Mouse (Mus musculus): ENCODE data around the gene Gm18336. TPM values are rescaled to one million over a fixed set of nuclear protein-coding genes. Genes with fewer than 3 reads are reported as not detected.

Gm18336 gene
- polyA plus RNA-seq, 1 experiment from 2014 or later = 0.09 TPM

GRCm38 (mm10) chrX:73396446-73396845 is 2.1 kb downstream of the Gm18336 start:
- 92% methylated on average over 1 of the region's 1 CpGs for WGBS
- Histone ChIP-seq H3K4me1 (ENCODE audit: control insufficient read depth, insufficient read depth, low read depth, low read length) (no peaks in the 10 kb centered on the region), H3K27ac (ENCODE audit: low read depth, low read length) (no peak overlapping the region), H3K9me3 (ENCODE audit: control insufficient read depth, low read length) (no peaks in the 10 kb centered on the region), H3K4me2 (ENCODE audit: low read length) (no peak overlapping the region), H3K9ac (ENCODE audit: low read depth, low read length) (no peak overlapping the region), H3K4me3 (ENCODE audit: low read length) (no peak overlapping the region), H3K36me3 (ENCODE audit: control insufficient read depth, insufficient read depth, low read length) (no peaks in the 10 kb centered on the region), H3K27me3 (replicated peaks; ENCODE audit: control insufficient read depth, insufficient read depth, low read length) (no peaks in the 10 kb centered on the region)
- ATAC-seq = no peak

GRCm38 (mm10) chrX:73391481-73391880 is 7.1 kb downstream of the Gm18336 start:
- Histone ChIP-seq H3K27ac (ENCODE audit: low read depth, low read length) (no peak overlapping the region), H3K4me3 (ENCODE audit: low read length) (no peak overlapping the region), H3K4me2 (ENCODE audit: low read length) (no peak overlapping the region), H3K36me3 (ENCODE audit: control insufficient read depth, insufficient read depth, low read length) (no peaks in the 10 kb centered on the region), H3K4me1 (ENCODE audit: control insufficient read depth, insufficient read depth, low read depth, low read length) (no peaks in the 10 kb centered on the region), H3K9ac (ENCODE audit: low read depth, low read length) (no peak overlapping the region), H3K9me3 (ENCODE audit: control insufficient read depth, low read length) (no peaks in the 10 kb centered on the region), H3K27me3 (replicated peaks; ENCODE audit: control insufficient read depth, insufficient read depth, low read length) (no peaks in the 10 kb centered on the region)
- WGBS = 82% methylated on average over 4 of the region's 4 CpGs
- no peak for ATAC-seq

GRCm38 (mm10) chrX:73384924-73385323 is 13.6 kb downstream of the Gm18336 start:
- H3K4me2 ChIP-seq (ENCODE audit: low read length) = no peak overlapping the region
- no peaks in the 10 kb centered on the region for H3K36me3 ChIP-seq (ENCODE audit: control insufficient read depth, insufficient read depth, low read length)
- no peaks in the 10 kb centered on the region for H3K27me3 ChIP-seq (replicated peaks; ENCODE audit: control insufficient read depth, insufficient read depth, low read length)
- no peak overlapping the region for H3K9ac ChIP-seq (ENCODE audit: low read depth, low read length)
- no peak overlapping the region for H3K4me3 ChIP-seq (ENCODE audit: low read length)
- H3K4me1 ChIP-seq (ENCODE audit: control insufficient read depth, insufficient read depth, low read depth, low read length) = no peaks in the 10 kb centered on the region
- WGBS = 32% methylated on average over 1 of the region's 1 CpGs
- 0 out of 2 replicates have a peak, but pooled peaks have one; percentile 14 for ATAC-seq
- H3K9me3 ChIP-seq (ENCODE audit: control insufficient read depth, low read length) = no peaks in the 10 kb centered on the region
- H3K27ac ChIP-seq (ENCODE audit: low read depth, low read length) = no peak overlapping the region

- Histone ChIP-seq H3K4me2 (ENCODE audit: low read length) (no peak overlapping the region), H3K4me1 (ENCODE audit: control insufficient read depth, insufficient read depth, low read depth, low read length) (no peaks in the 10 kb centered on the region), H3K27ac (ENCODE audit: low read depth, low read length) (no peak overlapping the region), H3K9me3 (ENCODE audit: control insufficient read depth, low read length) (no peaks in the 10 kb centered on the region), H3K27me3 (replicated peaks; ENCODE audit: control insufficient read depth, insufficient read depth, low read length) (no peaks in the 10 kb centered on the region), H3K4me3 (ENCODE audit: low read length) (no peak overlapping the region), H3K36me3 (ENCODE audit: control insufficient read depth, insufficient read depth, low read length) (no peaks in the 10 kb centered on the region), H3K9ac (ENCODE audit: low read depth, low read length) (no peak overlapping the region)
- WGBS = 42% methylated on average over 6 of the region's 6 CpGs
- peak; percentile 80 for ATAC-seq
These were observed 14.1 kb downstream of the Gm18336 start for GRCm38 (mm10) chrX:73384419-73384818.

- ATAC-seq = no peak
- no peaks in the 10 kb centered on the region for H3K9me3 ChIP-seq (ENCODE audit: control insufficient read depth, low read length)
- no peaks in the 10 kb centered on the region for H3K4me1 ChIP-seq (ENCODE audit: control insufficient read depth, insufficient read depth, low read depth, low read length)
- H3K9ac ChIP-seq (ENCODE audit: low read depth, low read length) = no peak overlapping the region
- no peaks in the 10 kb centered on the region for H3K36me3 ChIP-seq (ENCODE audit: control insufficient read depth, insufficient read depth, low read length)
- no peak overlapping the region for H3K4me3 ChIP-seq (ENCODE audit: low read length)
- no peaks in the 10 kb centered on the region for H3K27me3 ChIP-seq (replicated peaks; ENCODE audit: control insufficient read depth, insufficient read depth, low read length)
- H3K27ac ChIP-seq (ENCODE audit: low read depth, low read length) = no peak overlapping the region
- H3K4me2 ChIP-seq (ENCODE audit: low read length) = no peak overlapping the region
These were observed 35.2 kb downstream of the Gm18336 start for GRCm38 (mm10) chrX:73363291-73363690.

GRCm38 (mm10) chrX:73356719-73357118 is 41.8 kb downstream of the Gm18336 start:
- WGBS = 83% methylated on average over 1 of the region's 1 CpGs
- no peaks in the 10 kb centered on the region for H3K4me1 ChIP-seq (ENCODE audit: control insufficient read depth, insufficient read depth, low read depth, low read length)
- no peak overlapping the region for H3K4me3 ChIP-seq (ENCODE audit: low read length)
- no peak overlapping the region for H3K4me2 ChIP-seq (ENCODE audit: low read length)
- H3K36me3 ChIP-seq (ENCODE audit: control insufficient read depth, insufficient read depth, low read length) = peaks cover 23% of the 10 kb centered on the region
- no peak overlapping the region for H3K27ac ChIP-seq (ENCODE audit: low read depth, low read length)
- H3K9me3 ChIP-seq (ENCODE audit: control insufficient read depth, low read length) = peaks cover 9% of the 10 kb centered on the region; the same call in 1 of the 2 replicates
- H3K27me3 ChIP-seq (replicated peaks; ENCODE audit: control insufficient read depth, insufficient read depth, low read length) = no peaks in the 10 kb centered on the region
- H3K9ac ChIP-seq (ENCODE audit: low read depth, low read length) = no peak overlapping the region
- no peak for ATAC-seq

GRCm38 (mm10) chrX:73356163-73356562 is 42.4 kb downstream of the Gm18336 start:
- H3K9me3 ChIP-seq (ENCODE audit: control insufficient read depth, low read length) = peaks cover 9% of the 10 kb centered on the region; the same call in 1 of the 2 replicates
- H3K4me3 ChIP-seq (ENCODE audit: low read length) = no peak overlapping the region
- H3K4me2 ChIP-seq (ENCODE audit: low read length) = no peak overlapping the region
- H3K9ac ChIP-seq (ENCODE audit: low read depth, low read length) = no peak overlapping the region
- H3K27ac ChIP-seq (ENCODE audit: low read depth, low read length) = no peak overlapping the region
- H3K27me3 ChIP-seq (replicated peaks; ENCODE audit: control insufficient read depth, insufficient read depth, low read length) = no peaks in the 10 kb centered on the region
- H3K36me3 ChIP-seq (ENCODE audit: control insufficient read depth, insufficient read depth, low read length) = peaks cover 23% of the 10 kb centered on the region
- H3K4me1 ChIP-seq (ENCODE audit: control insufficient read depth, insufficient read depth, low read depth, low read length) = no peaks in the 10 kb centered on the region
- 91% methylated on average over 2 of the region's 2 CpGs for WGBS
- no peak for ATAC-seq

Other genes with a start within 250 kb of the Gm18336 start
- not detected in 2 replicates for gene Xlr5b, start 249.9 kb downstream of the Gm18336 start, polyA plus RNA-seq (2015; fragmentation: Nextera tagmentation; extraction: Ambion mirVana)
- 0.38 and 1.0 TPM in 2 replicates for gene DXBay18, start 249.3 kb downstream of the Gm18336 start, polyA plus RNA-seq (2015; fragmentation: Nextera tagmentation; extraction: Ambion mirVana)
- not detected in 2 replicates for gene Spin2d, start 221.7 kb downstream of the Gm18336 start, polyA plus RNA-seq (2015; fragmentation: Nextera tagmentation; extraction: Ambion mirVana)
- 12.7 and 16.0 TPM in 2 replicates for gene Xlr3b, start 206.5 kb downstream of the Gm18336 start, polyA plus RNA-seq (2015; fragmentation: Nextera tagmentation; extraction: Ambion mirVana)
- gene Xlr4b, start 184.4 kb downstream of the Gm18336 start, polyA plus RNA-seq (2015; fragmentation: Nextera tagmentation; extraction: Ambion mirVana) = 0.66 and 0.75 TPM in 2 replicates
- gene F8a, start 170.4 kb downstream of the Gm18336 start, polyA plus RNA-seq (2015; fragmentation: Nextera tagmentation; extraction: Ambion mirVana) = 33.0 and 34.3 TPM in 2 replicates
- not detected in 2 replicates for gene Xlr4c, start 155.6 kb downstream of the Gm18336 start, polyA plus RNA-seq (2015; fragmentation: Nextera tagmentation; extraction: Ambion mirVana)
- gene Xlr3c, start 133.3 kb downstream of the Gm18336 start, polyA plus RNA-seq (2015; fragmentation: Nextera tagmentation; extraction: Ambion mirVana) = 0.11 TPM in 1 of 2 replicates, not detected in the other
- not detected in 2 replicates for gene Xlr5a, start 105.8 kb downstream of the Gm18336 start, polyA plus RNA-seq (2015; fragmentation: Nextera tagmentation; extraction: Ambion mirVana)
- not detected in 2 replicates for gene Xlr5c, start 105.8 kb downstream of the Gm18336 start, polyA plus RNA-seq (2015; fragmentation: Nextera tagmentation; extraction: Ambion mirVana)
- not detected in 2 replicates for gene Gm45015, start 61.9 kb downstream of the Gm18336 start, polyA plus RNA-seq (2015; fragmentation: Nextera tagmentation; extraction: Ambion mirVana)
- 8.4 and 12.5 TPM in 2 replicates for gene Zfp275, start 56.1 kb downstream of the Gm18336 start, polyA plus RNA-seq (2015; fragmentation: Nextera tagmentation; extraction: Ambion mirVana)
- gene Zfp92, start 12.4 kb upstream of the Gm18336 start, polyA plus RNA-seq (2015; fragmentation: Nextera tagmentation; extraction: Ambion mirVana) = 1.7 and 1.9 TPM in 2 replicates
- not detected in 2 replicates for gene Trex2, start 36.6 kb upstream of the Gm18336 start, polyA plus RNA-seq (2015; fragmentation: Nextera tagmentation; extraction: Ambion mirVana)
- gene Haus7, start 60.3 kb upstream of the Gm18336 start, polyA plus RNA-seq (2015; fragmentation: Nextera tagmentation; extraction: Ambion mirVana) = 68.4 and 70.7 TPM in 2 replicates
- 23.2 and 40.9 TPM in 2 replicates for gene Bgn, start 84.9 kb upstream of the Gm18336 start, polyA plus RNA-seq (2015; fragmentation: Nextera tagmentation; extraction: Ambion mirVana)
- 8.9 and 9.1 TPM in 2 replicates for gene Atp2b3, start 104.3 kb upstream of the Gm18336 start, polyA plus RNA-seq (2015; fragmentation: Nextera tagmentation; extraction: Ambion mirVana)
- gene Dusp9, start 240.7 kb upstream of the Gm18336 start, polyA plus RNA-seq (2015; fragmentation: Nextera tagmentation; extraction: Ambion mirVana) = 0.67 and 0.84 TPM in 2 replicates

Data from hindbrain, embryonic 16.5 days (tissue).